Mouse (Mus musculus) testis, adult 2 months (tissue): ENCODE results near the gene Sap18b. TPM values are rescaled to one million over a fixed set of nuclear protein-coding genes. Genes with fewer than 3 reads are reported as not detected.

Source experiments
- H3K27ac ChIP-seq: fragments of 200-500 bp; 2 replicates; pipeline ENCODE4 v1.5.1; 2012; ENCODE audit warnings: low read depth, low read length; ENCODE audit not compliant: control insufficient read depth, insufficient read depth
- H3K27me3 ChIP-seq: fragments of 200-500 bp; 2 replicates; pipeline ENCODE4 v1.6.1; 2012; ENCODE audit warnings: mild to moderate bottlenecking, low read length, moderate library complexity; ENCODE audit not compliant: control insufficient read depth, insufficient read depth
- H3K36me3 ChIP-seq: fragments of 200-500 bp; 2 replicates; pipeline ENCODE4 v1.6.1; 2012; ENCODE audit warnings: mild to moderate bottlenecking, low read length; ENCODE audit not compliant: control insufficient read depth, insufficient read depth
- H3K4me1 ChIP-seq: fragments of 200-500 bp; 2 replicates; pipeline ENCODE4 v1.6.1; 2012; ENCODE audit warnings: low read length; ENCODE audit not compliant: control insufficient read depth, insufficient read depth
- H3K4me3 ChIP-seq: fragments of 200-500 bp; 2 replicates; pipeline ENCODE4 v1.5.1; 2012; ENCODE audit warnings: low read depth, mild to moderate bottlenecking, low read length, moderate library complexity, mixed read lengths; ENCODE audit not compliant: control insufficient read depth
- CTCF ChIP-seq: fragments of 200-500 bp; IDR thresholded peaks from 2 replicates; pipeline ENCODE4 v1.5.1; 2012; ENCODE audit warnings: low read depth, mild to moderate bottlenecking, inconsistent platforms, low read length, moderate library complexity; ENCODE audit not compliant: control insufficient read depth, insufficient read depth, insufficient replicate concordance
- POLR2A ChIP-seq: fragments of 200-500 bp; IDR thresholded peaks from 2 replicates; pipeline ENCODE4 v1.6.1; 2012; ENCODE audit warnings: low read depth, mild to moderate bottlenecking, inconsistent platforms, low read length, moderate library complexity; ENCODE audit not compliant: control insufficient read depth
- polyA plus RNA-seq: library from polyadenylated mRNA; depleted of rRNA; stranded (reverse); fragments of >200 nt; gene quantifications from 2 replicates; pipeline ENCODE4 v1.2.3, GENCODE M21; 2012

Sap18b gene
- polyA plus RNA-seq, 1 experiment, result 47.0 TPM

DNA sequence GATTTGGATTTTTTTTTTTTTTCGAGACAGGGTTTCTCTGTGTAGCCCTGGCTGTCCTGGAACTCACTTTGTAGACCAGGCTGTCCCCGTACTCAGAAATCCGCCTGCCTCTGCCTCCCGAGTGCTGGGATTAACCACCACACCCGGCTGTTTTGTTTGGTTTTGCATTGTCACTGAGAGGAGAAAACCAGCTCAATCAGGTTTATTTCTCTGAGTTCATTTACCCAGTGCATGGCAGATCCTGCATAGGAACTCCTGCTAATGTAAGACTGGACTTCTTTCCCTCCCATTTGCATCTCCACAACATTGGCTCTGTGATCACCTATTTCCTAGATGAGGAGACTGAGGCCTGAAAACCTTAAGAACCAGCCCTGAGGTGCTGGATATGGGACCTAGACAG, 3.0 kb upstream of the Sap18b start:
- Histone ChIP-seq H3K27ac (no peak overlapping the region), H3K4me3 (no peak overlapping the region), H3K4me1 (peaks cover 4% of the 10 kb centered on the region), H3K36me3 (no peaks in the 10 kb centered on the region), H3K27me3 (no peaks in the 10 kb centered on the region)
- no peak for TF ChIP-seq POLR2A
- no peak for TF ChIP-seq CTCF

DNA sequence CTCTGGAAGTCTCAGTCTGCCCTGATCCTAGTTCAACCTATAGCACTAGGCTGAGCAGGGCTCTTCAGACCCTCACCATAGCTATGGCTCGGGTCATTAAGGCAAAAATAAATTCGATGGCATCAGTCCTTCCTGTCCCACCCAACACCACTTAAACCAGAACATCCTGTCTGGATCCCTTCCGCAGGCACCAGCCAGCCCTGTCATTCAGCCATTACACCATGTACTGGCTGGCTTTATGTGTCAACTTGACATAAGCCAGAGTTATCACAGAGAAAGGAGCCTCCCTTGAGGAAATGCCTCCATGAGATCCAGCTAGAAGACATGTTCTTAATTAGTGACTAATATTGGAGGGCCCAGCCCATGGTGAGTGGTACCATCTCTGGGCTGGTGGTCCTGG, 2.4 kb upstream of the Sap18b start:
- TF ChIP-seq POLR2A (no peak), CTCF (no peak)
- Histone ChIP-seq H3K4me3 (no peak overlapping the region), H3K36me3 (no peaks in the 10 kb centered on the region), H3K27me3 (no peaks in the 10 kb centered on the region), H3K27ac (no peak overlapping the region), H3K4me1 (peaks cover 4% of the 10 kb centered on the region)

DNA sequence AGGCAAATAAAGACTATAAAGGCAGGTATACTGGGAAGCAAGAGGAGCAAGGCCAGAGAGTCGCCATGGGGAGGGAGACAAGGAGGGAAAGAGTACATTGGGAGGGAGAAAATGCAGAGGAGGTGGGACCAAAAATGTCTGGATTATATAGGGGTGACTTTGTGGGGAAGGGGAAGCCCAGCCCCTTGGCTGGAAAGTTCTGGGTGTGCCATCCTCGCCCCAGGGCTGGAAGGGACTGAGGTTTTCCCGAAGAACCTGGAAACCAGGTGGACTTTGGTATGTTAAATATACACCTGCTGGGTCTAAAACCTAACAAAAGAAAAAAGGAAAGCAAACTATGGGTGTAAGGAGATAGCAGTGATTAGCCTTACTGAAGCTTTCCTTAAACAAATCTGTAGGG, 5.0 kb downstream of the Sap18b start:
- TF ChIP-seq POLR2A (no peak), CTCF (no peak)
- Histone ChIP-seq H3K27ac (no peak overlapping the region), H3K4me3 (no peak overlapping the region), H3K4me1 (peaks cover 15% of the 10 kb centered on the region), H3K27me3 (no peaks in the 10 kb centered on the region), H3K36me3 (no peaks in the 10 kb centered on the region)

DNA sequence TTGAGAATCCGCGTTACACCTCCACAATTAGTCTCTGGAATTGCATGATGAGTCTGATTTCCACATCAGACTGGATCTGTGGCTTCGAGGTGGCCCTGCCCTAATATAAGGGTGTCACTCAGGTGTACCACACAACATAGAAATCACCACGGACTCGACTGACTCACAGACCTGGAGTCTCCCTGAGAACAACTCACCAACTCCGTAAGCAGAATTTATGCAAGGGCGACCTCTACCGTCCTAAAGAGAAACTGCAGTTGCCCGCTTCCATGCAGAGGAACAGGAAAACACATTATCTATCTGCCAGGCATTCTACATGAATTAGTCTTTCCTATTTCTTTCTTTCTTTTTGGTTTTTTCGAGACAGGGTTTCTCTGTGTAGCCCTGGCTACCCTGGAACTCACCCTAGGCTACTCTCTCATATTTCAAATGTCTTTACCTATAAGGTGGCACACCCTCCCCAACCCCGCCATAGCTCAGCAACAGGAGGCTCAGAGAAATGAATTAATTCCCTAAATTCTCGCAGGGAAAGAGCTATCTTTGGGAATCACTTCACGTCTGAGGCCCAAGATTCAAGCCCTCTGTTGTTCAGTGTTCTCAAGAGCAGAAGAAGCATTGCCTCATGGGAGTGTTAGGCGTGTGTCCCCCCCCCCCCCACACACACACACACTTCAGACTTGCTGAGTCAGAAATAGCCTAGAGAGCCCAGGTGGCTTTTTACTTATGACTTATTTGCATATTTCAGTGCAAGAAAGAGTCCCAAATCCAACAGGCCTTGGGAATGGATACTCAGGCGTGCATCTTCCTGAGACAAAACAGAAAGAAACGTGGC, 7.7 kb downstream of the Sap18b start:
- H3K4me3 ChIP-seq, result peak overlapping the region; percentile 20
- no peaks in the 10 kb centered on the region for H3K27me3 ChIP-seq
- peaks cover 14% of the 10 kb centered on the region for H3K4me1 ChIP-seq
- TF ChIP-seq POLR2A (no peak), CTCF (peak; percentile 65; the same call in 1 of the 2 replicates)
- H3K27ac ChIP-seq, result peak overlapping the region; percentile 2; the same call in 1 of the 2 replicates
- H3K36me3 ChIP-seq, result no peaks in the 10 kb centered on the region

DNA sequence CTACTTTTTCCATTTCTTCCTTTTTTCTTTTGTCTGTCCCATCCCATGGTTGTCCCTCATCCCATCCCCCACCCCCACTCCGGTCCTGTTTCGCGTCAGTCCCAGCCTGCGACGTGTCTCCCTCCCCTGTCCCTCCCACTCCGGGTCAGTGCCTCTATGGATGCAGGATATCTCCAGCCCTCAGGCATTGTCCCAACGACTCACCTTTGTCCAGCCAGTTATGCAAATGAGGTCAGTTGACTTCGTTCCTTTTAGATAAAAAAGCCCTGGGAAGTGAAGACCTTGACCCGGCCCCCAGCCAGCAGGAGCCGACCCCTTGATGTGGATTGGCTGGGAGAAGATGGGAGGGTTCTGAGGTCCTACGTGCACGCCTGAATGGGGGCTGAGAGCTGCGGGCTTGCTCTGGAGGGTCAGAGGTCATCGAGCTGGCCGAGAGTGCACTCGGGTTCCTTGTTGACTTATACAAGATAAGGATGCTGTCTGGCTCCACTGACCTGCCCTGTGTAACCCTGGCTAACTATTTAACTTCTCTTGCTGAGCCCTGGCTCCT, 8.4 kb downstream of the Sap18b start:
- Histone ChIP-seq H3K27me3 (no peaks in the 10 kb centered on the region), H3K4me1 (peaks cover 14% of the 10 kb centered on the region), H3K4me3 (peak overlapping the region; percentile 21), H3K36me3 (no peaks in the 10 kb centered on the region), H3K27ac (0 out of 2 replicates have a peak overlapping the region, but pooled peaks have one; percentile 2)
- TF ChIP-seq POLR2A, result no peak
- no peak for TF ChIP-seq CTCF

DNA sequence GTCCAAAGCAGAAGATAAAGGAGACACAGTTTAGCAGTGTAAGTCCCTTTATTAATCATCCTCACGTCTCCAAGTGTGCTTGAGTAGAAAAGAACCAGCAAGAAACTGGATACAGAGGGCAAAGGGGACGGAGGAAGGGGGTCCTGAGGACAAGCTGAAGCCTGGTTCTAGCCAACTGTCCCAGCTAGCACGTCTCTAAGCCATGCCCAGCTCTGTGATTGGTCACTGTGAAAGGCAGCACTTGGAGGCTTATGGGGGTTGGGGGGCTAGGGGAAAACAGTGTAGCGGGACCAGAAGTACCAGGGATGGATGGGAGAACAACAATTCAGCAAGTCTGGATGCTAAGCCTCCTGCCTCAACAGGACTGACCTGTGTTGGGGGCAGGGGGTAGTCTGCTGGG, 10.7 kb downstream of the Sap18b start:
- peaks cover 14% of the 10 kb centered on the region for H3K4me1 ChIP-seq

GRCm38 (mm10) chr8:95837266-95837665, 12.1 kb downstream of the Sap18b start:
- H3K36me3 ChIP-seq, result no peaks in the 10 kb centered on the region
- peaks cover 16% of the 10 kb centered on the region for H3K4me1 ChIP-seq
- no peak overlapping the region for H3K27ac ChIP-seq
- H3K4me3 ChIP-seq, result no peak overlapping the region
- H3K27me3 ChIP-seq, result no peaks in the 10 kb centered on the region
- TF ChIP-seq CTCF (no peak), POLR2A (no peak)

More for the DNA sequence above, 10.7 kb downstream of the Sap18b start:
- H3K36me3 ChIP-seq, result no peaks in the 10 kb centered on the region
- no peak overlapping the region for H3K27ac ChIP-seq
- no peak overlapping the region for H3K4me3 ChIP-seq
- TF ChIP-seq POLR2A (no peak), CTCF (no peak)
- H3K27me3 ChIP-seq, result no peaks in the 10 kb centered on the region
